Comparison of ENCODE assay signal across 20 mouse cellular contexts in the genomic region with DNA sequence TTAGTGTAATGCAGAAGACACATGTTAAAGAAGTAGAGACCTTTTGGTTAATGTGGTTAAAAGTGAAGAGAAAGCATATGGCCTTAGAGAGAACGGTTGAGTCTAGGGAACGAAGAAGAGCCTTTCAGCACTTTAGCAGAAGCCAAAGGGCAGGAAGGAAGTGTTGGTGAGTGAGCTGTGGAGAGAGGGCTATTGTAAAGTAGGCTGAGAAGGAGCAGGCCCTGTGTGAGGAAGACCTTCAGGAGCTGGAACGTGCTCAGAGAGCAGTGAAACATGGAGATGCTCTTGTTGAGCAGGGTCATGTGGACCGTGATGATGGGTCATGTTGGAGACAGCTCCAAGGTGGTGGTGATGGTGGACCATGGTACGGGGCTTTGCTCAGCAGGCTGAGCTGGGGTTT. TPM values are rescaled to one million over a fixed set of nuclear protein-coding genes. Genes with fewer than 3 reads are reported as not detected.
A peak's percentile ranks its signal among the peaks of the same experiment; 100 is the strongest.
DNase-seq lines count a peak whose midpoint lies in the region; ATAC-seq lines count a peak whose summit lies in the region.
"Had no signal": no experiment of that assay in that cellular context is flagged by ENCODE, and none has a peak within 500 bp of the region (broad histone marks: within the 10 kb centered on the region; RNA-seq: fewer than 3 reads in every experiment).

No protein-coding gene starts in this region.

- ATAC-seq in intestine, embryonic 14.5 days (replicated peaks; ENCODE audit: low FRiP score, low TSS enrichment, low read depth), result no peak
- no peak for ATAC-seq in intestine, embryonic 16.5 days
- no peak for ATAC-seq in liver, embryonic 12.5 days
- ATAC-seq in neural tube, embryonic 15.5 days (ENCODE audit: low FRiP score), result no peak
- no peak for ATAC-seq in hindbrain, embryonic 13.5 days (ENCODE audit: low FRiP score)
- ATAC-seq in midbrain, embryonic 16.5 days, result no peak
- ATAC-seq: activated CD4-positive, CD25-positive, alpha-beta regulatory T cell, adult 4 months; hindbrain, embryonic 16.5 days had no signal

- H3K9ac ChIP-seq in intestine, embryonic 14.5 days (ENCODE audit: low read length), result no peak overlapping the region
- H3K9ac ChIP-seq in intestine, embryonic 16.5 days (ENCODE audit: low read depth, low read length), result no peak overlapping the region
- H3K9ac ChIP-seq in liver, embryonic 12.5 days, result peak overlapping the region; percentile 99
- H3K9ac ChIP-seq in neural tube, embryonic 15.5 days (replicated peaks), result no peak overlapping the region
- H3K9ac ChIP-seq in hindbrain, embryonic 13.5 days, result no peak overlapping the region
- H3K9ac ChIP-seq in midbrain, embryonic 16.5 days (ENCODE audit: low read depth, low read length), result no peak overlapping the region
- H3K9ac ChIP-seq: heart, embryonic 15.5 days had no signal

- no peaks in the 10 kb centered on the region for H3K9me3 ChIP-seq in intestine, embryonic 14.5 days (ENCODE audit: control insufficient read depth, low read length)
- H3K9me3 ChIP-seq in intestine, embryonic 16.5 days (ENCODE audit: control insufficient read depth, low read length), result no peaks in the 10 kb centered on the region
- H3K9me3 ChIP-seq in liver, embryonic 12.5 days (replicated peaks), result no peaks in the 10 kb centered on the region
- no peaks in the 10 kb centered on the region for H3K9me3 ChIP-seq in neural tube, embryonic 15.5 days (replicated peaks)
- no peaks in the 10 kb centered on the region for H3K9me3 ChIP-seq in hindbrain, embryonic 13.5 days
- no peaks in the 10 kb centered on the region for H3K9me3 ChIP-seq in midbrain, embryonic 16.5 days (replicated peaks; ENCODE audit: control insufficient read depth, low read length, poor library complexity, severe bottlenecking)
- H3K9me3 ChIP-seq: heart, embryonic 15.5 days had no signal

- H3K27me3 ChIP-seq in intestine, embryonic 14.5 days (replicated peaks; ENCODE audit: control insufficient read depth, insufficient read depth, low read length), result no peaks in the 10 kb centered on the region
- H3K27me3 ChIP-seq in intestine, embryonic 16.5 days (replicated peaks; ENCODE audit: control insufficient read depth, insufficient read depth, low read length), result no peaks in the 10 kb centered on the region
- H3K27me3 ChIP-seq in liver, embryonic 12.5 days (replicated peaks), result no peaks in the 10 kb centered on the region
- no peaks in the 10 kb centered on the region for H3K27me3 ChIP-seq in neural tube, embryonic 15.5 days (replicated peaks)
- H3K27me3 ChIP-seq in hindbrain, embryonic 13.5 days, result no peaks in the 10 kb centered on the region
- no peaks in the 10 kb centered on the region for H3K27me3 ChIP-seq in midbrain, embryonic 16.5 days (ENCODE audit: control insufficient read depth, insufficient read depth, low read depth, low read length)
- H3K27me3 ChIP-seq: heart, embryonic 15.5 days had no signal

- no peaks in the 10 kb centered on the region for H3K36me3 ChIP-seq in intestine, embryonic 14.5 days (ENCODE audit: control insufficient read depth, insufficient read depth, low read length)
- no peaks in the 10 kb centered on the region for H3K36me3 ChIP-seq in intestine, embryonic 16.5 days (ENCODE audit: control insufficient read depth, insufficient read depth, low read length)
- H3K36me3 ChIP-seq in liver, embryonic 12.5 days, result peaks cover 52% of the 10 kb centered on the region
- no peaks in the 10 kb centered on the region for H3K36me3 ChIP-seq in neural tube, embryonic 15.5 days
- H3K36me3 ChIP-seq in hindbrain, embryonic 13.5 days, result no peaks in the 10 kb centered on the region
- H3K36me3 ChIP-seq in midbrain, embryonic 16.5 days (ENCODE audit: control insufficient read depth, insufficient read depth, low read length), result no peaks in the 10 kb centered on the region
- H3K36me3 ChIP-seq: heart, embryonic 15.5 days had no signal

- 83% methylated on average over 5 of the region's 5 CpGs for WGBS in intestine, embryonic 14.5 days
- WGBS in intestine, embryonic 16.5 days, result 87% methylated on average over 5 of the region's 5 CpGs
- 47% methylated on average over 5 of the region's 5 CpGs for WGBS in liver, embryonic 12.5 days (ENCODE audit: insufficient replicate concordance)
- WGBS in neural tube, embryonic 15.5 days, result 94% methylated on average over 5 of the region's 5 CpGs
- 93% methylated on average over 5 of the region's 5 CpGs for WGBS in hindbrain, embryonic 13.5 days
- 93% methylated on average over 5 of the region's 5 CpGs for WGBS in midbrain, embryonic 16.5 days

- DNase-seq in intestine, embryonic 14.5 days (ENCODE audit: low spot score), result peak; percentile 46
- peak; percentile 60 for DNase-seq in 416B (ENCODE audit: low read depth)
- peak; percentile 29 for DNase-seq in CD4-positive, CD25-positive, alpha-beta regulatory T cell, adult 2 months (ENCODE audit: low read depth, low spot score)
- DNase-seq: adrenal gland, postnatal 25 days; cerebellum, postnatal 10 days; gastrocnemius, postnatal 10 days; left cerebral cortex, postnatal 4 days; right cerebral cortex, adult 18-20 months; thymus, postnatal 4 days had no signal

- no peak overlapping the region for H3K27ac ChIP-seq in intestine, embryonic 14.5 days (ENCODE audit: low read depth)
- H3K27ac ChIP-seq in intestine, embryonic 16.5 days (ENCODE audit: low read length), result no peak overlapping the region
- peak overlapping the region; percentile 99 for H3K27ac ChIP-seq in liver, embryonic 12.5 days
- no peak overlapping the region for H3K27ac ChIP-seq in neural tube, embryonic 15.5 days (replicated peaks)
- H3K27ac ChIP-seq in hindbrain, embryonic 13.5 days, result no peak overlapping the region
- H3K27ac ChIP-seq in midbrain, embryonic 16.5 days (ENCODE audit: low read length), result no peak overlapping the region
- H3K27ac ChIP-seq: heart, embryonic 15.5 days; kidney, postnatal 0 days had no signal

- H3K4me3 ChIP-seq in intestine, embryonic 14.5 days (ENCODE audit: low read depth, low read length), result no peak overlapping the region
- no peak overlapping the region for H3K4me3 ChIP-seq in intestine, embryonic 16.5 days (ENCODE audit: low read length)
- H3K4me3 ChIP-seq in liver, embryonic 12.5 days, result peak overlapping the region; percentile 96
- H3K4me3 ChIP-seq in neural tube, embryonic 15.5 days (replicated peaks), result no peak overlapping the region
- H3K4me3 ChIP-seq in hindbrain, embryonic 13.5 days, result no peak overlapping the region
- H3K4me3 ChIP-seq in midbrain, embryonic 16.5 days (ENCODE audit: low read depth, low read length), result no peak overlapping the region
- H3K4me3 ChIP-seq: heart, embryonic 15.5 days; myocyte had no signal

- H3K4me2 ChIP-seq in intestine, embryonic 14.5 days (ENCODE audit: low read length), result no peak overlapping the region
- H3K4me2 ChIP-seq in intestine, embryonic 16.5 days (ENCODE audit: low read depth, low read length), result no peak overlapping the region
- H3K4me2 ChIP-seq in liver, embryonic 12.5 days, result peak overlapping the region; percentile 70
- no peak overlapping the region for H3K4me2 ChIP-seq in neural tube, embryonic 15.5 days
- no peak overlapping the region for H3K4me2 ChIP-seq in hindbrain, embryonic 13.5 days
- no peak overlapping the region for H3K4me2 ChIP-seq in midbrain, embryonic 16.5 days (ENCODE audit: low read length)
- H3K4me2 ChIP-seq: heart, embryonic 15.5 days; midbrain, embryonic 11.5 days had no signal

- peaks cover 36% of the 10 kb centered on the region for H3K4me1 ChIP-seq in intestine, embryonic 14.5 days (replicated peaks; ENCODE audit: control insufficient read depth, insufficient read depth, low read length)
- H3K4me1 ChIP-seq in intestine, embryonic 16.5 days (ENCODE audit: control insufficient read depth, insufficient read depth, low read length), result peaks cover 46% of the 10 kb centered on the region
- H3K4me1 ChIP-seq in liver, embryonic 12.5 days, result peaks cover 84% of the 10 kb centered on the region
- peaks cover 24% of the 10 kb centered on the region for H3K4me1 ChIP-seq in neural tube, embryonic 15.5 days
- peaks cover 35% of the 10 kb centered on the region for H3K4me1 ChIP-seq in hindbrain, embryonic 13.5 days (replicated peaks)
- peaks cover 10% of the 10 kb centered on the region for H3K4me1 ChIP-seq in midbrain, embryonic 16.5 days (ENCODE audit: control insufficient read depth, insufficient read depth, low read length)

RNA-seq across cellular contexts. Expression of gene Bmp2k, which starts 4.8 kb away (rescaled TPM):
- polyA plus RNA-seq in intestine, embryonic 14.5 days (2014; fragmentation: Nextera tagmentation; extraction: Ambion mirVana), result 14.7 and 15.7 TPM in 2 replicates
- polyA plus RNA-seq in intestine, embryonic 16.5 days (2015; fragmentation: Nextera tagmentation; extraction: Ambion mirVana), result 12.5 and 17.2 TPM in 2 replicates
- polyA plus RNA-seq in liver, embryonic 12.5 days (2016; fragmentation: Nextera tagmentation; extraction: Ambion mirVana), result 57.2 and 59.8 TPM in 2 replicates
- 7.8 and 10.9 TPM in 2 replicates for polyA plus RNA-seq in neural tube, embryonic 15.5 days (2015; fragmentation: Nextera tagmentation; extraction: Ambion mirVana)
- 10.0 and 10.5 TPM in 2 replicates for polyA plus RNA-seq in hindbrain, embryonic 13.5 days (2015; fragmentation: Nextera tagmentation; extraction: Ambion mirVana)
- polyA plus RNA-seq in midbrain, embryonic 16.5 days (2015; fragmentation: Nextera tagmentation; extraction: Ambion mirVana), result 8.3 and 9.5 TPM in 2 replicates
